Mouse (Mus musculus) thymus, adult 2 months (tissue): ENCODE results near the gene Ksr2. TPM values are rescaled to one million over a fixed set of nuclear protein-coding genes. Genes with fewer than 3 reads are reported as not detected.

Experiments
- DNase-seq: peaks from one replicate; pipeline ENCODE4 v3.0.0; 2021
- H3K27ac ChIP-seq: fragments of 200-500 bp; 2 replicates; pipeline ENCODE4 v1.5.1; 2012; ENCODE audit warnings: low read length, control low read depth; ENCODE audit not compliant: control insufficient read depth, insufficient read depth
- H3K27me3 ChIP-seq: fragments of 200-500 bp; 2 replicates; pipeline ENCODE4 v1.6.1; 2012; ENCODE audit warnings: mild to moderate bottlenecking, low read length, moderate library complexity, mixed read lengths; ENCODE audit not compliant: control insufficient read depth, insufficient read depth
- H3K36me3 ChIP-seq: fragments of 200-500 bp; 2 replicates; pipeline ENCODE4 v1.6.1; 2012; ENCODE audit warnings: mild to moderate bottlenecking, low read length, moderate library complexity; ENCODE audit not compliant: control insufficient read depth, insufficient read depth
- H3K4me1 ChIP-seq: fragments of 200-500 bp; replicated peaks from 2 replicates; pipeline ENCODE4 v1.6.1; 2012; ENCODE audit warnings: low read length; ENCODE audit not compliant: control insufficient read depth, insufficient read depth
- H3K4me3 ChIP-seq: fragments of 200-500 bp; 2 replicates; pipeline ENCODE4 v1.5.1; 2012; ENCODE audit warnings: mild to moderate bottlenecking, low read length, control low read depth, moderate library complexity; ENCODE audit not compliant: control insufficient read depth, insufficient read depth
- CTCF ChIP-seq: fragments of 200-500 bp; IDR thresholded peaks from 2 replicates; pipeline ENCODE4 v1.5.1; 2012; ENCODE audit warnings: mild to moderate bottlenecking, control low read depth, low read length, moderate library complexity, borderline replicate concordance; ENCODE audit not compliant: control insufficient read depth, poor library complexity, insufficient read depth; ENCODE audit errors: extremely low read depth
- POLR2A ChIP-seq: fragments of 200-500 bp; IDR thresholded peaks from 2 replicates; pipeline ENCODE4 v1.6.1; 2012; ENCODE audit warnings: mild to moderate bottlenecking, low read length, control low read depth, moderate library complexity; ENCODE audit not compliant: control insufficient read depth, poor library complexity, insufficient read depth; ENCODE audit errors: extremely low read depth
- WGBS: fragments of 180-500 bp; shearing (Covaris S2); methylation state at CpG from one replicate; pipeline ENCODE4 v1.1.7; 2018; 5-methylcytosine and 5-hydroxymethylcytosine counted together
- polyA plus RNA-seq: library from polyadenylated mRNA; depleted of rRNA; stranded (reverse); fragments of >200 nt; gene quantifications from 2 replicates; pipeline ENCODE4 v1.2.3, GENCODE M21; 2012

Gene Ksr2
- polyA plus RNA-seq, 1 experiment = 0.54 TPM

DNA sequence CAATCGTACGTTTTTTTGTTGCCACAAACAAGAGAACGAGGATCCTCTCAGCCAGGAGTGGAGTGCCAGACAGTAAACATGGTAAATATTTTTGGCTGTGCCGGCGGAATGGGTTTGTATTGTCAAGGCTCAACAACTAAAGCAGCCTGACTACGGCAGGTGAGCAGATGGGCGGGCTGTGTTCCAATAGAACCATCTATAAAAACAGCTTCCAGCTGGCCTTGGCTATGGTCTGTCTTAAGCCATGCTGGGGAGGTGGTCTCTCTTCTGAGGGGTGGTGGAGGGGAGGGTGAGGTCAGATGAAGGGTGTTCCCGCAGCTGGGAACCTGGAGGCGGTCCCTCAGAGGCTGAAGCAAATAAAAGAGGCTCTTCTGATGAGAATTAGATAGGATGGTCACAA lies 142.8 kb downstream of the Ksr2 start:
- H3K4me1 ChIP-seq = no peaks in the 10 kb centered on the region
- H3K36me3 ChIP-seq = no peaks in the 10 kb centered on the region
- H3K27ac ChIP-seq = no peak overlapping the region
- TF ChIP-seq POLR2A = no peak
- no peak for TF ChIP-seq CTCF
- 92% methylated on average over 9 of the region's 9 CpGs for WGBS
- no peak for DNase-seq
- no peak overlapping the region for H3K4me3 ChIP-seq
- no peaks in the 10 kb centered on the region for H3K27me3 ChIP-seq

DNA sequence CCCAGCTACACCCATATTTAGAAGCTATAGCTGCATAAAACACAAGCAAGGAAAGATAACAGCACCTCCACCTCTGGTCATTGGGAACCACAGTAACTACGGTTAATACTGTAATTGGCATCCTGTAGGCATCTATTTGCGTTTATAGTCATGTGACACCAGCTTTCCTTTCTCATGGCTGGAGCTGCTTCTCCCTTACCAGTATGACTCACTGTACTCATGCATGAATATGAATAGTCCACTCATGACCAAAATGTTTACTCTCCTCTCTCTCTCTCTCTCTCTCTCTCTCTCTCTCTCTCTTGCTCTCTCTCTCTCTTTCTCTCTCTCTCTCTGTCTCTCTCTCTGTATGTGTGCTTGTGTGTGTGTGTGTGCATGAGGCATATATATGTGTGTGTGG lies 147.3 kb downstream of the Ksr2 start:
- DNase-seq = no peak
- no peaks in the 10 kb centered on the region for H3K27me3 ChIP-seq
- WGBS = 94% methylated on average over 2 of the region's 2 CpGs
- no peak for TF ChIP-seq CTCF
- TF ChIP-seq POLR2A = no peak
- H3K36me3 ChIP-seq = no peaks in the 10 kb centered on the region
- no peaks in the 10 kb centered on the region for H3K4me1 ChIP-seq
- no peak overlapping the region for H3K4me3 ChIP-seq
- H3K27ac ChIP-seq = no peak overlapping the region

DNA sequence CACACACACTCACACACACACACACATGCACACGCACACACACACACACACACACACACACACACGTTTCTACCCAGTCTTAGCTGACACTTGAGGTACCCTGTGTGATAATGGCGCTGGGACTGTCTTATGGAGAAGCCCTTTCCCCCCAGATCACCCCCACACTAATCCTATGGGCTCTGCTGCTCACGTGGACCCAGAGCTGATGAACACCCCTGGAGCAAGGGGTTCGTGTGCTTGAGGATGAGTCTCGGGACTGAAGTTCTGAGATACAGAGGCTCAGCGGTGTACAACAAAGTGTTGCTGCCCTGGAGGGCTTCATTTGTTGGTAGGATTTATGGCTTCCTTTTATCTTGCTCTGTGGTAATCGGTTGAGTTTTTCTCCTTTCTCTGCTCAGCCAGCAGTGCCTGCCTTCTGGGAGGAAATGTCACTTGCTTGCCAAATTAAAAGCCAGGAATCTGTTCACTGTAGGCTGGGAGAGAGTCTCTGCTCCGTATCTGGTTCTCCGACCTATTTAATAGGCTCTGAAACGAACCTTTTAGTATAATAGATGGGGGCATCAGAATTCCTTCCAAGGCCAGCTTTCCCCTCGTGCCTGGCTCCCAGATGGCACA lies 152.4 kb downstream of the Ksr2 start:
- no peaks in the 10 kb centered on the region for H3K36me3 ChIP-seq
- no peak for DNase-seq

DNA sequence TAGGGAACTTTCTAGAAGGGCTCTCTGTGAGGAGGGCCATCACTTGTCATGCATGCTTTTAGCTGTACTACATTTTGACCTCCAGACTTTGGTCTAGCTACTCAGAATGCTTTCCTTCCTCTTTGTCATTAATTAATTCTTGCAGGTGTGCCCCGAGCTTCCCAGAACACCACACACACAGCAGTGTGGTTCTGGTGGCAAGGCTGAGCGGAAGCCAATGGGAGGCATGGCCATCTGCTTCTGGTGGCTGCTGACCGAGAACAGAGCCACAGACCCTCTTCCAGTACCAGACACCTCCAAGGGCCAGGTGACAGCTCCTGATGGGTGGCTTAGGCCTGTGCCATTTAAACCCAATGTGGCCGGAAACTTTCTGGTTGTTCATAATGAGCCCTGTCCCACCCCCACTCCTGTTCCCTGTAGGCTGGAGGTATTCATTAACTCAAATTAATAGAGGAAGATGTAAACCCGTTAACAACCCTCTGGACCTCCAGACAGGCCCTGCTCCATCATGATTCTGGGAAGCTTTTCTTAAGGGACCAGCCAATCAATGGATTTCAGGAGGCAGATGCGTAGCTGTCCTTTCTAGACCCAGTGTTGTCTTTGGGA lies 155.5 kb downstream of the Ksr2 start:
- 47% methylated on average over 6 of the region's 6 CpGs for WGBS

More for the DNA sequence above, 152.4 kb downstream of the Ksr2 start:
- H3K4me3 ChIP-seq = no peak overlapping the region
- TF ChIP-seq CTCF (no peak), POLR2A (no peak)
- whole genome bisulfite sequencing = 51% methylated on average over 12 of the region's 12 CpGs
- H3K27ac ChIP-seq = no peak overlapping the region
- no peaks in the 10 kb centered on the region for H3K27me3 ChIP-seq
- no peaks in the 10 kb centered on the region for H3K4me1 ChIP-seq

DNA sequence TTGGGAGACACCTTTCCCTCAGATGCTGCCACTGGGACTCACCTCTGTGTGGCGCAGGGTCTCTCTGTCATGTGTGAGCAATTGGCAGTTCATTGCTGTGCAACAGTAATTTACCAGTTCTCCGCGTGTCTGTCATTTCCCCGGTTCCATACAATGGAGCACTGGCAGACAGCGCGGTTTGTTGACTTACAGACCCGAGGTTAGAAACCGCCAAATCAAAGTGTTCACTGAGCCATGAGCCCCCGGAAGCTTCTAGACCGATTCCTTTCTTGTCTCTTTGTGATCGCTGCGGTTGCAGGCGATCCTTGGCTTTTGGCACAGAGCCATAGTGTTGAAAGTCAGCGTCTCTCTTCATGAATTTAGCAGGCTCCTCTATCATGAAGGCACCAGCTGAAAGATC lies 158.6 kb downstream of the Ksr2 start:
- 80% methylated on average over 14 of the region's 14 CpGs for WGBS
- Histone ChIP-seq H3K27ac (no peak overlapping the region), H3K4me1 (no peaks in the 10 kb centered on the region), H3K36me3 (no peaks in the 10 kb centered on the region), H3K27me3 (no peaks in the 10 kb centered on the region), H3K4me3 (no peak overlapping the region)
- no peak for DNase-seq
- TF ChIP-seq POLR2A (no peak), CTCF (no peak)

More for the DNA sequence above, 155.5 kb downstream of the Ksr2 start:
- no peaks in the 10 kb centered on the region for H3K27me3 ChIP-seq
- no peak overlapping the region for H3K4me3 ChIP-seq
- TF ChIP-seq CTCF (no peak), POLR2A (no peak)
- H3K27ac ChIP-seq = no peak overlapping the region
- no peaks in the 10 kb centered on the region for H3K36me3 ChIP-seq
- no peaks in the 10 kb centered on the region for H3K4me1 ChIP-seq
- no peak for DNase-seq

DNA sequence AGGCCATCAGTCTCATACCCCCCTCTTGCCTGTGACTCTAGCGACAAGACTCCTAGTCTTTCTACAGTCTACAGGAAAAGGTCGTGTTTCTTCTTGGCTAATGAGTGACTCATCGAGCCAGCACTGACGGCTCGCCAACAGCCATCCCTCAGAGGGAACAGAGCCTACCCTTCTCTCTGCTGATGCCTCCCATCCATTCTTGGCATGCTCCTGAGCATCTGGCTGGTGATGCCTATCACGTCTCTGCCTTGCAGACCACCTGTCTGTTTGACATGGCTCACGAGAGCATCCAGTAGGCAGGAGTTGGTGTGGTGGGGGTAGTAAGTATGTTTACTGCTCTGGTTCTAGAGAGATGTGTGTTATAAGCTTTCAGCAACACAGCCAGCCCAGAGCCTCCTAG lies 161.1 kb downstream of the Ksr2 start:
- 66% methylated on average over 7 of the region's 7 CpGs for WGBS
- no peak overlapping the region for H3K27ac ChIP-seq
- H3K4me1 ChIP-seq = no peaks in the 10 kb centered on the region
- TF ChIP-seq CTCF = no peak
- TF ChIP-seq POLR2A = no peak
- no peak for DNase-seq
- no peaks in the 10 kb centered on the region for H3K27me3 ChIP-seq
- no peak overlapping the region for H3K4me3 ChIP-seq
- H3K36me3 ChIP-seq = no peaks in the 10 kb centered on the region
